Mouse (Mus musculus): ENCODE measurements around the gene Sebox. TPM values are rescaled to one million over a fixed set of nuclear protein-coding genes. Genes with fewer than 3 reads are reported as not detected.
A peak's percentile ranks its signal among the peaks of the same experiment; 100 is the strongest.

Sebox gene
- total and polyA plus RNA-seq, 3 experiments: not detected

GRCm38 (mm10) chr11:78550168-78551058 lies 47.2 kb downstream of the Sebox start, which contains the start of gene Tmem97 (continued):
- TF ChIP-seq NELFE (IDR thresholded peaks at IDR 0.05; ENCODE audit: low read depth, low read length) (peak; percentile 93), HCFC1 (IDR thresholded peaks at IDR 0.05; ENCODE audit: low read depth, low read length) (peak; percentile 69), MXI1 (IDR thresholded peaks at IDR 0.05; ENCODE audit: low read depth, low read length) (peak; percentile 99), GABPA (IDR thresholded peaks at IDR 0.05; ENCODE audit: insufficient replicate concordance, low read depth, low read length) (no peak), ELF1 (IDR thresholded peaks at IDR 0.05; ENCODE audit: low read depth, low read length) (peak; percentile 67), MAFK (IDR thresholded peaks at IDR 0.05; ENCODE audit: insufficient replicate concordance, low read length) (no peak), SIN3A (IDR thresholded peaks at IDR 0.05; ENCODE audit: low read length) (peak; percentile 97), IRF4 (IDR thresholded peaks at IDR 0.05; ENCODE audit: low read depth, low read length) (0 out of 2 replicates have a peak, but pooled peaks have one; percentile 6), EP300 (IDR thresholded peaks at IDR 0.05; ENCODE audit: low read length) (no peak), MYC (IDR thresholded peaks at IDR 0.05; ENCODE audit: low read depth, low read length) (peak; percentile 85; the same call in 1 of the 2 replicates), BHLHE40 (IDR thresholded peaks at IDR 0.05; ENCODE audit: low read depth, low read length) (peak; percentile 86)

- H3K9me3 ChIP-seq (replicated peaks; ENCODE audit: low read length): peaks cover 14% of the 10 kb centered on the region
- peak overlapping the region; percentile 75 for H3K4me2 ChIP-seq (ENCODE audit: insufficient read depth, low read depth, poor library complexity, severe bottlenecking)
- peak overlapping the region in 2 of 3 experiments; percentile 35 to 60 for H3K4me3 ChIP-seq (replicated peaks in 1 of 3; ENCODE audit: low read depth in 2 of 3, low read length in 2 of 3, poor library complexity in 1 of 3)
- H3K27ac ChIP-seq (ENCODE audit: insufficient read depth, low read depth): no peak overlapping the region
- no peaks in the 10 kb centered on the region for H3K27me3 ChIP-seq (replicated peaks)
- no peak for TF ChIP-seq SIN3A (IDR thresholded peaks at IDR 0.05; ENCODE audit: low read length)
- TF ChIP-seq CHD2 (IDR thresholded peaks at IDR 0.05; ENCODE audit: low read length): no peak
- 0 out of 2 replicates have a peak, but pooled peaks have one; percentile 5 for TF ChIP-seq MAZ (IDR thresholded peaks at IDR 0.05; ENCODE audit: low read depth, low read length)
- H3K79me2 ChIP-seq (replicated peaks; ENCODE audit: control insufficient read depth, extremely low read depth, insufficient read depth, poor library complexity, severe bottlenecking): peaks cover 42% of the 10 kb centered on the region
- H3K9ac ChIP-seq (ENCODE audit: insufficient read depth, low read depth): peak overlapping the region; percentile 61
- in situ Hi-C loops (cut with MboI; ENCODE audit: low pct_ligation_motif_present, low pct_unique_long_range_greater_than_20kb, low sequenced_read_pairs) (loop anchor here (25.0 kb wide), 1 partner anchor 661 kb away; no protein-coding TSS in a partner anchor), dilution Hi-C loops (cut with MboI; ENCODE audit: extremely low pct_ligation_motif_present, extremely low pct_unique_long_range_greater_than_20kb, low sequenced_read_pairs) (no loop called here)
- H3K4me1 ChIP-seq (ENCODE audit: control insufficient read depth in 1 of 2, insufficient read depth in 2 of 2): peaks cover 4 to 30% of the 10 kb centered on the region in 2 experiments; a peak in 3 of 4 replicates
- H3K36me3 ChIP-seq (replicated peaks in 1 of 2; ENCODE audit: control insufficient read depth in 1 of 2, insufficient read depth in 1 of 2, low read length in 1 of 2): peaks cover 0 to 10% of the 10 kb centered on the region in 2 experiments
- DNase-seq (ENCODE audit: extremely low read depth): peak; percentile 33
These were observed 47.8 kb downstream of the Sebox start for GRCm38 (mm10) chr11:78551059-78551398.

Other genes starting within 250 kb of the Sebox start
- gene 2610507B11Rik, start 241.7 kb upstream of the Sebox start, total RNA-seq (2012; rRNA removed): 89.3 and 108 TPM in 2 replicates
- gene 2610507B11Rik, start 241.7 kb upstream of the Sebox start, total RNA-seq (2014; rRNA removed): 55.8 and 58.9 TPM in 2 replicates
- gene 2610507B11Rik, start 241.7 kb upstream of the Sebox start, polyA plus RNA-seq (2012; ENCODE audit: insufficient read length, low read depth): 96.9 and 97.9 TPM in 2 replicates
- gene BC030499, start 212.6 kb upstream of the Sebox start, total RNA-seq (2012; rRNA removed): 1.1 and 1.3 TPM in 2 replicates
- gene BC030499, start 212.6 kb upstream of the Sebox start, total RNA-seq (2014; rRNA removed): 0.70 and 0.81 TPM in 2 replicates
- 1.3 and 1.4 TPM in 2 replicates for gene BC030499, start 212.6 kb upstream of the Sebox start, polyA plus RNA-seq (2012; ENCODE audit: insufficient read length, low read depth)
- gene Spag5, start 201.9 kb upstream of the Sebox start, total RNA-seq (2012; rRNA removed): 57.0 and 57.2 TPM in 2 replicates
- gene Spag5, start 201.9 kb upstream of the Sebox start, total RNA-seq (2014; rRNA removed): 47.7 and 50.4 TPM in 2 replicates
- gene Spag5, start 201.9 kb upstream of the Sebox start, polyA plus RNA-seq (2012; ENCODE audit: insufficient read length, low read depth): 81.8 and 92.3 TPM in 2 replicates
- gene Aldoc, start 180.5 kb upstream of the Sebox start, total RNA-seq (2012; rRNA removed): 23.6 and 90.2 TPM in 2 replicates
- 96.5 and 119 TPM in 2 replicates for gene Aldoc, start 180.5 kb upstream of the Sebox start, total RNA-seq (2014; rRNA removed)
- gene Aldoc, start 180.5 kb upstream of the Sebox start, polyA plus RNA-seq (2012; ENCODE audit: insufficient read length, low read depth): 20.4 and 25.0 TPM in 2 replicates
- gene Pigs, start 175.0 kb upstream of the Sebox start, total RNA-seq (2012; rRNA removed): 51.2 and 53.1 TPM in 2 replicates
- 25.7 and 26.3 TPM in 2 replicates for gene Pigs, start 175.0 kb upstream of the Sebox start, total RNA-seq (2014; rRNA removed)
- 51.8 and 65.4 TPM in 2 replicates for gene Pigs, start 175.0 kb upstream of the Sebox start, polyA plus RNA-seq (2012; ENCODE audit: insufficient read length, low read depth)
- 80.5 and 81.6 TPM in 2 replicates for gene Unc119, start 160.0 kb upstream of the Sebox start, total RNA-seq (2012; rRNA removed)
- 197 and 227 TPM in 2 replicates for gene Unc119, start 160.0 kb upstream of the Sebox start, total RNA-seq (2014; rRNA removed)
- 146 and 173 TPM in 2 replicates for gene Unc119, start 160.0 kb upstream of the Sebox start, polyA plus RNA-seq (2012; ENCODE audit: insufficient read length, low read depth)
- gene Foxn1, start 116.9 kb upstream of the Sebox start, total RNA-seq (2012; rRNA removed): not detected in 2 replicates
- not detected in 2 replicates for gene Foxn1, start 116.9 kb upstream of the Sebox start, total RNA-seq (2014; rRNA removed)
- not detected in 2 replicates for gene Foxn1, start 116.9 kb upstream of the Sebox start, polyA plus RNA-seq (2012; ENCODE audit: insufficient read length, low read depth)
- not detected in 2 replicates for gene Slc13a2, start 81.2 kb upstream of the Sebox start, total RNA-seq (2012; rRNA removed)
- not detected in 2 replicates for gene Slc13a2, start 81.2 kb upstream of the Sebox start, total RNA-seq (2014; rRNA removed)
- gene Slc13a2, start 81.2 kb upstream of the Sebox start, polyA plus RNA-seq (2012; ENCODE audit: insufficient read length, low read depth): not detected in 2 replicates
- 6.1 and 6.8 TPM in 2 replicates for gene Slc46a1, start 37.8 kb upstream of the Sebox start, total RNA-seq (2012; rRNA removed)
- gene Slc46a1, start 37.8 kb upstream of the Sebox start, total RNA-seq (2014; rRNA removed): 4.2 and 4.4 TPM in 2 replicates
- 5.4 and 6.0 TPM in 2 replicates for gene Slc46a1, start 37.8 kb upstream of the Sebox start, polyA plus RNA-seq (2012; ENCODE audit: insufficient read length, low read depth)
- gene Sarm1, start 5.7 kb upstream of the Sebox start, total RNA-seq (2012; rRNA removed): 0.55 and 0.84 TPM in 2 replicates
- gene Sarm1, start 5.7 kb upstream of the Sebox start, total RNA-seq (2014; rRNA removed): 0.31 and 0.50 TPM in 2 replicates
- 0.94 and 1.1 TPM in 2 replicates for gene Sarm1, start 5.7 kb upstream of the Sebox start, polyA plus RNA-seq (2012; ENCODE audit: insufficient read length, low read depth)
- gene Vtn, start 4.4 kb upstream of the Sebox start, total RNA-seq (2012; rRNA removed): not detected in 2 replicates
- gene Vtn, start 4.4 kb upstream of the Sebox start, total RNA-seq (2014; rRNA removed): not detected in 2 replicates
- gene Vtn, start 4.4 kb upstream of the Sebox start, polyA plus RNA-seq (2012; ENCODE audit: insufficient read length, low read depth): not detected in 2 replicates
- gene Tmem199, start 8.7 kb downstream of the Sebox start, total RNA-seq (2012; rRNA removed): 80.4 and 93.6 TPM in 2 replicates
- 109 and 118 TPM in 2 replicates for gene Tmem199, start 8.7 kb downstream of the Sebox start, total RNA-seq (2014; rRNA removed)
- 67.3 and 75.5 TPM in 2 replicates for gene Tmem199, start 8.7 kb downstream of the Sebox start, polyA plus RNA-seq (2012; ENCODE audit: insufficient read length, low read depth)
- gene Poldip2, start 8.7 kb downstream of the Sebox start, total RNA-seq (2012; rRNA removed): 103 and 119 TPM in 2 replicates
- 93.5 and 102 TPM in 2 replicates for gene Poldip2, start 8.7 kb downstream of the Sebox start, total RNA-seq (2014; rRNA removed)
- gene Poldip2, start 8.7 kb downstream of the Sebox start, polyA plus RNA-seq (2012; ENCODE audit: insufficient read length, low read depth): 144 and 151 TPM in 2 replicates
- gene Tnfaip1, start 32.9 kb downstream of the Sebox start, total RNA-seq (2012; rRNA removed): 24.6 and 26.7 TPM in 2 replicates
- 19.5 TPM in 2 replicates for gene Tnfaip1, start 32.9 kb downstream of the Sebox start, total RNA-seq (2014; rRNA removed)
- gene Tnfaip1, start 32.9 kb downstream of the Sebox start, polyA plus RNA-seq (2012; ENCODE audit: insufficient read length, low read depth): 44.9 and 46.0 TPM in 2 replicates
- 124 and 134 TPM in 2 replicates for gene Ift20, start 32.9 kb downstream of the Sebox start, total RNA-seq (2012; rRNA removed)
- gene Ift20, start 32.9 kb downstream of the Sebox start, total RNA-seq (2014; rRNA removed): 151 and 181 TPM in 2 replicates
- gene Ift20, start 32.9 kb downstream of the Sebox start, polyA plus RNA-seq (2012; ENCODE audit: insufficient read length, low read depth): 136 and 142 TPM in 2 replicates
- 213 and 282 TPM in 2 replicates for gene Tmem97, start 47.3 kb downstream of the Sebox start, total RNA-seq (2012; rRNA removed)
- gene Tmem97, start 47.3 kb downstream of the Sebox start, total RNA-seq (2014; rRNA removed): 315 and 347 TPM in 2 replicates
- gene Tmem97, start 47.3 kb downstream of the Sebox start, polyA plus RNA-seq (2012; ENCODE audit: insufficient read length, low read depth): 243 and 268 TPM in 2 replicates
- gene Nlk, start 193.9 kb downstream of the Sebox start, total RNA-seq (2012; rRNA removed): 14.8 and 17.1 TPM in 2 replicates
- 22.4 and 22.9 TPM in 2 replicates for gene Nlk, start 193.9 kb downstream of the Sebox start, total RNA-seq (2014; rRNA removed)
- 15.6 and 20.4 TPM in 2 replicates for gene Nlk, start 193.9 kb downstream of the Sebox start, polyA plus RNA-seq (2012; ENCODE audit: insufficient read length, low read depth)
- gene Ccnq, start 248.3 kb downstream of the Sebox start, total RNA-seq (2012; rRNA removed): 55.2 and 55.5 TPM in 2 replicates
- 56.9 and 63.5 TPM in 2 replicates for gene Ccnq, start 248.3 kb downstream of the Sebox start, total RNA-seq (2014; rRNA removed)
- 37.7 and 47.7 TPM in 2 replicates for gene Ccnq, start 248.3 kb downstream of the Sebox start, polyA plus RNA-seq (2012; ENCODE audit: insufficient read length, low read depth)

Measured in CH12.LX (cell line).